Mouse (Mus musculus) mature B cell (primary cell): Measurements from ENCODE around the gene Wdr93.

ENCODE experiments used
- in situ Hi-C: fragments of 300-500 bp; cut with MboI; formaldehyde crosslinking; loops from 2 replicates; pipeline ENCODE4 v1.14.3; 2019

Wdr93 gene

GRCm38 (mm10) chr7:79801391-79801790 is 58.4 kb downstream of the Wdr93 start:
- in situ Hi-C loops, result no loop called here

DNA sequence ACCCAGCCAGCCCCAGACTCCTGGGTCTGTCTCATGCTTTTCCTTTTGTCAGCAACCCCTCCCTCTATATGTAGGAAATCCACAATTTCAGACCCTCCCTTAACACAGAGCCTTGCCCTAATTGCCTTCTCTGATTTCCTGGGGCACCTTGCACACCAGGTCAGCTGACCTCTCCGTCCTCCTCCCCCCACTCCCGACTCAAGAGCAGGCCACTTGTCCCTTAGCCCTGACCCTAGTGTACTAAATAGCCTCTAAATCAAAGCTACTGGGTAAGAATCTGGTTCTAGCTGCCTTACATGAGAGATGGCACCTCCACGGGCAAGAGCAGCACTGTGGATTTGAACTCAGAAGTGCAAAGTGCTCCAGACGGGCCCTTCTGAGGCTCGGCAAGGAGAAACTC is 59.1 kb downstream of the Wdr93 start:
- in situ Hi-C loops, result no loop called here

DNA sequence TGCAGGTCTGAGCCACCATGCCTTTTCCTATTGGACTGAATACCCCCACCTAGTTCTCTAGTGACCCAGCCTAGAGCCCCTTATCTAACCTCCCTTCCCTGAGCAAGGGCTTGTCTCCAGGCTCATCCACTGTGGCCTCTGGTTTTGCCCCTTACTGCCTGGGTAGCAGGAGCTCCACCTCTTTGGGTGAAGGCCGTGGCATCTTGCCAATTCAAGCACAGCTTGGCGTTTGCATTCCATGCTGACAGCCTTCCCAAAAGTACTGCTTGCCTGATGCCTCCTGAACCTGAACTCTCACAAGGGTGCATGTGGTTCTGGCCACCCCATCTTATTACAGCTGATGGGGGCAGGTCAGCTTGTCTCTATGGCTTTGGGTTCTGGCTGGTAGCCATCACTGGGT is 60.9 kb downstream of the Wdr93 start:
- in situ Hi-C loops, result no loop called here

- in situ Hi-C loops, result no loop called here
Measured at GRCm38 (mm10) chr7:79808561-79808960, 65.6 kb downstream of the Wdr93 start.

GRCm38 (mm10) chr7:79810611-79811506 is 67.9 kb downstream of the Wdr93 start, which contains the start of gene Mesp2:
Gene Mesp2 (plus strand): TSS chr7:79810727.
- in situ Hi-C loops, result no loop called here

GRCm38 (mm10) chr7:79813409-79813808 is 70.4 kb downstream of the Wdr93 start:
- in situ Hi-C loops, result no loop called here

DNA sequence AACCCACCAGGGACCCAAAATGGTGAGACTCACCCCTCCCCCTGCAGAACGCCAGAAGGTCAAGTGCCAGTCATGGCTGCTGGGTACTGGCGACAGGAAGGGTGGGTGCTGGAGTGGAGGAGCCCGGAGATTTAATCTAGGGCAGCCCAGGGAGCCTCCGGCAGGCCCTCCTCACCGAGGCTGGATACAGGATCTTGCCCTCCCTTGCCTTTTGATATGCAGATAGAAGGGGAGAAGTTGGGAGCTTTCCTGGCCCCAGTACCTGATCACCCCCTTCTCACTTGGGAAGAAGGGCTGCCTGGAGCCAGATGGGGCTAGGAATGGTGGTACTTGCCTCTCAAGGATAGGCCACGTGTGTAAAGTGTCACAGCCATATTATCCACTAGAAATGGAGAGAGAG is 75.4 kb downstream of the Wdr93 start:
- in situ Hi-C loops, result no loop called here

DNA sequence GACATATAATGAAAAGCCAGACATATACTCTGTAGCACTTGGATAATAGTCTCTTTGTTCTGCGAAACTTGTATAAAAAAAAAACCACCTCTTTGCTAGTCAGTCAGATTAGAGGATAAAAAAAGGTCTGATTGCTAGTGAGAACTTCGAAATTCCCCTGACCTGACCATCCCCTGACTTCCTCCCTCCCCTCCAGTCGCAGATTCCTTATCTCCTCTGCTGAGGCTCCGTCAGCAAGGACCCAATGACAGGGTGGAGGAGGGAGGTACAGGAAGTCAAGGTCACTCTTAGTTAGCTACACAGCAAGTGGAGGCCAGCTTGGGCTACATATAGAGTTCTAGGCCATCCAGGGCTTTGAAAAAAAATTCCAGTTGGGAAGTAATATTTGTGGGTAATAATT is 76.6 kb downstream of the Wdr93 start:
- in situ Hi-C loops, result no loop called here

DNA sequence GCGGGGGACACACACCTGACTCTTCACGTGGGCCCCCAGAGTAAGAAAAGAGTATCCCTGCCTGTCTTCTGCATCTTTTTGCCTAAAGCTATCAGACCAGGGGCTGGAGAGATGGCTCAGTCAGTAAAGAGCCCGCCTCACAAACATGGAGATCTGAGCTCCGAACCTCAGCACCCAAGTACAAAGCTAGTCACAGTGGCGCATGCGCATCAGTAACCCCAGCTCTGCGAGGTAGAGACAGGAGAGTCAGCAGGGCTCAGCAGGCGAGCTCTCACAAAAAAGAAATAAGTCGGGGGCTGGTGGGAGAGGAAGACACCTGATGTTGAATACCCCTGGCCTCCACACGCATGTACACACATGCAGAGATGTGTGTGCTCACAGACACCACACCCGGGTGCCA is 77.0 kb downstream of the Wdr93 start:
- in situ Hi-C loops, result no loop called here

DNA sequence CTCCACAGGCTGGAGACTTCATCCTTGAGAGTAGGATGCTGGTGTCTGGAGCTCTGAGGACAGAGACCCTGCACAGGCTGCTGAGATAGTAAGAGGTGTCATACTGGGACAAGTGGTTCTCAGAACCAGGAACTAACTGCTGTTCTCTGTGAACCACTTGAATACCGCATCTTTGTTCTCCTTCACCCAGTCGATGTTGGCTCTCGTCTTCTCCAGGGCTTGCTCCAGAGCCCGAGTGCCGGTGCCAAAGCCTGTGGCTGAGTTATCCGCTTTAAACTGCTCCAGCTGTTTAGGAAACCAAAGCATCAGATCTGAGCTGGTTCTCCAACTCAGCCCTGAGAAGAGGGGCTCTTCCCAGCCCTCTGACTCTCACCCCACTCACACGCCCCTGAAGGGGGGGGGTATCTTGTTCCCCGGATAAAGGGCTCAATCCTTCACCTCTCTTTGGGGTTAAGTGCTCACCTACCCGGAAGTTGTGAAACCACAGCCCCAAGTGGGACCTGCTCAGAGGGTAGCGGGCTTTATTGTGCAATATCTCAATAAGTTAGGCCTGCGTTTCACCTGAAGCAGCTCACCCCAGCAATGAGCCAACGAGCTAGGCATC is 79.2 kb downstream of the Wdr93 start:
- in situ Hi-C loops, result no loop called here

DNA sequence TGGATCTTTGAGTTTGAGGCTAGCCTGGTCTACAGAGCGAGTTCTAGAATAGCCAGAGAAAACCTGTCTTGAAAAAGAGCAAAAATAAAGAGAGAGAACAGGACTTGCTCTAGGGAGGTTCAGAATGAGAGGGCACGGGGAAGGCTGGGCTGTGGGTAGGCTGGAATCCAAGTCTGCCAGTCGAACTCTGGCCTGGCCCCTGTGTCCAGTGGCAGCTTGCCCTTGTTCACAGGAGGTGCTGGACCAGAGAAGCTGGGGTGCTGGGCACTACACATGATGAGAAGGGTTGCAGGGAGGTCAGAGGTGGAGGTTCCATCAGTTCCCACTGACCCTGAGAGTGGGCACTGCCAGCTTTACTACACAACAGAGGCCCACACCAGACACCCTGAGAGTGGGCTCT is 85.4 kb downstream of the Wdr93 start:
- in situ Hi-C loops, result no loop called here

DNA sequence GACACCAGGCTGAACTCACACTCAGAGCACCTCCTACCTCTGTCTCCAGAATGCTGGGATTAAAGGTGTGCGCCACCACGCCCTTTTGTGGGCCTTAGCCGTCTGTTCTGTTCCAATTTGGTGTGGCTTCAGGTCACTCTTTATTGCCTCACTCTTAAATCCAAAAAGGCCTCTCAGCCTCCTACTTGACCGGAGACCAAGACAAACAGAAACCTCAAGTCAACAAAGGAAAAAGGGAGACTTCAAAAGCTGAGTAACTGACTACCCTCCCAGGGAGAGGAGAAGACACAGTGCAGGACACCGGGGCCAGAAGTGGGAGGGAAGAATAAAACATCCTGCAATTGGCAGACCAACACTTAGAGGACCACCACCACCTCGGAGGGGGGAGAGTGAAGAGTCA is 88.2 kb downstream of the Wdr93 start:
- in situ Hi-C loops, result no loop called here

DNA sequence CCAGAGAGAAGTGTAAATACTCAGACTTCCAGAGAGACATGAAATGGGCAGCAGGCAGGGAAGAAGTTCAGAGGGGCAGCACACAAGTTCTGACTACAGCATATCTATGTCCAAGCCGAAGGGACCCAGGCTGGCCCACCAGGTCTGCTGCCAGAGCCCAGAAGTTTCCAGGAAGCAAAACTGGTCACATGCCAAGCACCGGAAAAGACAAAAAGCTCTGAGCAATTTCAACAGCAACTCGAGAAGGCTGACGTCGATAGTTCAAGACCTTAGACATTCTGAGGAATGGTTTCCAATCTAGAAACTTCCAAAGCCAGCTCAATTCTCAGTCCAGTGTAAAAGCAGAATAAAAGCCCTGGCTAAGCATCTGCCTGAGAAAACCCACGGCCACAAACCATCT is 88.6 kb downstream of the Wdr93 start:
- in situ Hi-C loops, result no loop called here

DNA sequence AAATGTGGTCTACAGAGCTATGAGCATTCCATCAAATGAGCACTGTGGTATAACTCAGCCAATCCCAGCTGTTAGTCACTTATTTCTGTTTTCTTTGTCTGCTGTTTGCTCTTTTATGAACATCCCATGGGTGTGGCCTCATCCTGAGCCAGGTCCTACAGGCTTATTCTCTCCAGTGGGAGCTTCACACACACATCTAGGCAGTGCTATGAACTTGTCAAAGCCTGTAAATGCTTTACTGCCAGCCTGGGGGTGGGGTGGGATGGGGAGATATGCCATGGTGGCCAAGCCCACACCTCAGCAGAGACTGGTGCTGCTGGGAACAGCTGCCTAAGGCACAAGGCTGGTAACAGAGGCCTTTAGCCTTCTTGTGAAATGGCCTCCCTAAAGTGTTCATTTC is 90.0 kb downstream of the Wdr93 start:
- in situ Hi-C loops, result no loop called here

DNA sequence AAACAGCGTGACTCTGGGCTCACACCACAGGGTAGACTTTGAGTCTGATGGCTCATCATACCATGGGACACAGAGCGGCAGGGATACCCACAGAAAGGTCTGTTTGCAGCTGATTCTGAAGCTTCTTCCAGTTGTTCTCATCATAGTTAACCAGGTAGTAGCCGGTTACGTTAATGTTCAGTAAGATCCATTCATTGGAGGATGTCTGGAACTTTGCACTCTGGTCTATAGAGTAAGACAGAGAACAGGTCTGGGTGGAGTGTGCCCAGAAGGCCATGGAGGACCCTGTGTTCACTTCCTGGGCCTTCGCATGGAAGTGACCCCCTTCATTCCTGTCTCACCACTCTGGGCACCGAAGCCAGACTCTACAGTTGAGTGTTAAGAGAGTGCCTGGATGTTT is 92.2 kb downstream of the Wdr93 start:
- in situ Hi-C loops, result no loop called here
